ENCODE assay signal across 9 mouse cellular contexts in the genomic region with DNA sequence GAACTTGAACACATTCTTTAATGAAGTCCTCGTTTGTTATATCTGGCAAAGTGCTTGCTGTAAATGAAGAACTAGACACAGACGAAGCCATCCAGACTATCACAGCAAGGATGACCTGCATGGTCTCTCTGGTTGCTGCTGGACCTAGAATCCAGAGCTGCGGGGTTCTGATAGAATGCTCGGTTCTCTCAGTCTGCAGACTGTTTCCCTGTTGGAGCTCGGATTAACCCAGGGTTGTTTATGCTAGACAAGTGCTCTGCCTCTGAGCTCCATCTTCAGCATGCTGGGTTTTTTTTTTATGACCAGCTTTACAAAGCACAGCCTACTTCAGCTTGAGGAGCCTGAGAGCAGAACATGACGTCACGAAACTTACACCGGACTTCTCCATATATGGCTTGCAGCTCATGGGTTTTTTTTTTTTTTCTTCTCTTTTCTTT. TPM values are rescaled to one million over a fixed set of nuclear protein-coding genes. Genes with fewer than 3 reads are reported as not detected.
A peak's percentile ranks its signal among the peaks of the same experiment; 100 is the strongest.
DNase-seq lines count a peak whose midpoint lies in the region; ATAC-seq and TF ChIP-seq lines count a peak whose summit lies in the region.
"Had no signal": no experiment of that assay in that cellular context is flagged by ENCODE, and none has a peak within 500 bp of the region (broad histone marks: within the 10 kb centered on the region; RNA-seq: fewer than 3 reads in every experiment).

No protein-coding gene starts in this region.

- no peak for ATAC-seq in liver, embryonic 15.5 days (ENCODE audit: insufficient read depth)
- ATAC-seq in hindbrain, embryonic 13.5 days (ENCODE audit: low FRiP score) = no peak

- TF ChIP-seq POLR2A in bone marrow, adult 2 months (IDR thresholded peaks at IDR 0.05; ENCODE audit: borderline replicate concordance, control insufficient read depth, low read depth, low read length) = no peak
- TF ChIP-seq POLR2A in small intestine, adult 2 months (IDR thresholded peaks at IDR 0.05; ENCODE audit: low read depth, low read length) = no peak

- H3K4me3 ChIP-seq in bone marrow, adult 2 months (replicated peaks; ENCODE audit: control insufficient read depth, low read depth, low read length) = peak overlapping the region; percentile 70
- H3K4me3 ChIP-seq in liver, embryonic 15.5 days (replicated peaks) = peak overlapping the region; percentile 33
- peak overlapping the region; percentile 48; the same call in 1 of the 2 replicates for H3K4me3 ChIP-seq in small intestine, adult 2 months (ENCODE audit: low read depth, low read length)
- H3K4me3 ChIP-seq in hindbrain, embryonic 13.5 days = no peak overlapping the region
- H3K4me3 ChIP-seq: heart, embryonic 12.5 days had no signal

- no peaks in the 10 kb centered on the region for H3K9me3 ChIP-seq in liver, embryonic 15.5 days (replicated peaks)
- H3K9me3 ChIP-seq in hindbrain, embryonic 13.5 days = no peaks in the 10 kb centered on the region
- H3K9me3 ChIP-seq: heart, embryonic 12.5 days had no signal

- H3K9ac ChIP-seq in liver, embryonic 15.5 days = no peak overlapping the region
- no peak overlapping the region for H3K9ac ChIP-seq in hindbrain, embryonic 13.5 days
- H3K9ac ChIP-seq: heart, embryonic 12.5 days had no signal

- H3K27ac ChIP-seq in bone marrow, adult 2 months (ENCODE audit: control insufficient read depth, insufficient read depth, low read depth, low read length, poor library complexity) = peak overlapping the region; percentile 94
- peak overlapping the region; percentile 48 for H3K27ac ChIP-seq in liver, embryonic 15.5 days (replicated peaks)
- H3K27ac ChIP-seq in small intestine, adult 2 months (ENCODE audit: insufficient read depth, low read depth, low read length) = peak overlapping the region; percentile 64
- H3K27ac ChIP-seq in hindbrain, embryonic 13.5 days = no peak overlapping the region

- H3K36me3 ChIP-seq in liver, embryonic 15.5 days (replicated peaks) = no peaks in the 10 kb centered on the region
- H3K36me3 ChIP-seq in small intestine, adult 2 months (ENCODE audit: control insufficient read depth, insufficient read depth, low read length) = no peaks in the 10 kb centered on the region
- no peaks in the 10 kb centered on the region for H3K36me3 ChIP-seq in hindbrain, embryonic 13.5 days
- H3K36me3 ChIP-seq: heart, embryonic 12.5 days had no signal

- WGBS in bone marrow, adult 2 months = 3% methylated on average over 8 of the region's 8 CpGs
- 38% methylated on average over 8 of the region's 8 CpGs for WGBS in liver, embryonic 15.5 days (ENCODE audit: insufficient replicate concordance)
- WGBS in small intestine, adult 2 months = 14% methylated on average over 8 of the region's 8 CpGs
- 84% methylated on average over 8 of the region's 8 CpGs for WGBS in hindbrain, embryonic 13.5 days

- DNase-seq in B cell, adult 2 months = peak; percentile 60 to 61
- no peak for DNase-seq in adrenal gland, adult 2 months
- DNase-seq in gastrocnemius, adult 18-20 months (ENCODE audit: low spot score) = no peak
- DNase-seq: kidney, postnatal 25 days had no signal

- H3K27me3 ChIP-seq in liver, embryonic 15.5 days = no peaks in the 10 kb centered on the region
- no peaks in the 10 kb centered on the region for H3K27me3 ChIP-seq in small intestine, adult 2 months (ENCODE audit: control insufficient read depth, insufficient read depth, low read length)
- H3K27me3 ChIP-seq in hindbrain, embryonic 13.5 days = no peaks in the 10 kb centered on the region
- H3K27me3 ChIP-seq: heart, embryonic 12.5 days had no signal

- H3K4me1 ChIP-seq in bone marrow, adult 2 months (ENCODE audit: control insufficient read depth, insufficient read depth, low read length) = peaks cover 3% of the 10 kb centered on the region
- peaks cover 18% of the 10 kb centered on the region for H3K4me1 ChIP-seq in liver, embryonic 15.5 days (replicated peaks)
- peaks cover under 1% of the 10 kb centered on the region; the same call in 1 of the 2 replicates for H3K4me1 ChIP-seq in small intestine, adult 2 months (ENCODE audit: control insufficient read depth, insufficient read depth, insufficient read length, low read length)
- H3K4me1 ChIP-seq in hindbrain, embryonic 13.5 days (replicated peaks) = no peaks in the 10 kb centered on the region

- no peak for TF ChIP-seq CTCF in bone marrow, adult 2 months (IDR thresholded peaks at IDR 0.05; ENCODE audit: control insufficient read depth, insufficient read depth, low read length)
- no peak for TF ChIP-seq CTCF in small intestine, adult 2 months (IDR thresholded peaks at IDR 0.05; ENCODE audit: extremely low read depth, insufficient read length, insufficient replicate concordance, low read depth, low read length)

- H3K4me2 ChIP-seq in liver, embryonic 15.5 days = peak overlapping the region; percentile 41
- H3K4me2 ChIP-seq in hindbrain, embryonic 13.5 days = no peak overlapping the region
- H3K4me2 ChIP-seq: heart, embryonic 12.5 days had no signal

RNA-seq across cellular contexts. Expression of a gene that starts 5.5 kb away (rescaled TPM):
- 39.6 and 115 TPM in 2 replicates for polyA plus RNA-seq in bone marrow, adult 2 months (2011; ENCODE audit: insufficient read depth, insufficient read length, low replicate concordance, missing spikeins)
- 9.8 and 10.7 TPM in 2 replicates for polyA plus RNA-seq in liver, embryonic 15.5 days (2015; fragmentation: Nextera tagmentation; extraction: Ambion mirVana)
- polyA plus RNA-seq in small intestine, adult 2 months (2012; rRNA removed) = 11.2 and 13.2 TPM in 2 replicates
- total RNA-seq in adrenal gland, adult 2 months (2021) = 1 to 10 TPM; 2.9 to 4.6 TPM
- 0.32 and 0.67 TPM in 2 replicates for polyA plus RNA-seq in adrenal gland, adult 2 months (2012; rRNA removed)
- under 1 TPM in 1 of 2 experiments, not detected in 1; 0.21 TPM for total RNA-seq in gastrocnemius, adult 18-20 months (2021)
- 1.2 and 2.0 TPM in 2 replicates for polyA plus RNA-seq in hindbrain, embryonic 13.5 days (2015; fragmentation: Nextera tagmentation; extraction: Ambion mirVana)

RNA-seq across cellular contexts. Expression of a gene that starts 24.5 kb away (rescaled TPM):
- 11.3 and 24.0 TPM in 2 replicates for polyA plus RNA-seq in bone marrow, adult 2 months (2011; ENCODE audit: insufficient read depth, insufficient read length, low replicate concordance, missing spikeins)
- polyA plus RNA-seq in liver, embryonic 15.5 days (2015; fragmentation: Nextera tagmentation; extraction: Ambion mirVana) = 18.0 and 18.3 TPM in 2 replicates
- 0.83 and 1.2 TPM in 2 replicates for polyA plus RNA-seq in small intestine, adult 2 months (2012; rRNA removed)
- 10 to 100 TPM; 34.1 to 38.6 TPM for total RNA-seq in adrenal gland, adult 2 months (2021)
- 1.0 and 2.0 TPM in 2 replicates for polyA plus RNA-seq in adrenal gland, adult 2 months (2012; rRNA removed)
- total RNA-seq in gastrocnemius, adult 18-20 months (2021) = 10 to 100 TPM; 24.1 to 27.0 TPM
- 39.2 and 42.1 TPM in 2 replicates for polyA plus RNA-seq in hindbrain, embryonic 13.5 days (2015; fragmentation: Nextera tagmentation; extraction: Ambion mirVana)

Comparison
In these comparisons a context has a peak if more than half of its experiments do, and no peak if none do; other contexts are left out.
1. DNase-seq: peak in B cell, adult 2 months (2 of 2); none in adrenal gland, adult 2 months (single experiment) and gastrocnemius, adult 18-20 months (single experiment).